Mouse (Mus musculus) adrenal gland, postnatal 10 days (tissue): ENCODE data around the gene Prlhr. TPM values are rescaled to one million over a fixed set of nuclear protein-coding genes. Genes with fewer than 3 reads are reported as not detected.

ENCODE experiments used
- DNase-seq: peaks from one replicate; pipeline ENCODE4 v3.0.0; 2021; ENCODE audit warnings: mixed read lengths
- total RNA-seq, 2 experiments: library from RNA; stranded (reverse); gene quantifications; 2 replicates each; pipeline ENCODE4 v1.2.3; 2021

Gene Prlhr
- total RNA-seq, 2 experiments from 2014 or later, result 1.0 to 2.7 TPM

DNA sequence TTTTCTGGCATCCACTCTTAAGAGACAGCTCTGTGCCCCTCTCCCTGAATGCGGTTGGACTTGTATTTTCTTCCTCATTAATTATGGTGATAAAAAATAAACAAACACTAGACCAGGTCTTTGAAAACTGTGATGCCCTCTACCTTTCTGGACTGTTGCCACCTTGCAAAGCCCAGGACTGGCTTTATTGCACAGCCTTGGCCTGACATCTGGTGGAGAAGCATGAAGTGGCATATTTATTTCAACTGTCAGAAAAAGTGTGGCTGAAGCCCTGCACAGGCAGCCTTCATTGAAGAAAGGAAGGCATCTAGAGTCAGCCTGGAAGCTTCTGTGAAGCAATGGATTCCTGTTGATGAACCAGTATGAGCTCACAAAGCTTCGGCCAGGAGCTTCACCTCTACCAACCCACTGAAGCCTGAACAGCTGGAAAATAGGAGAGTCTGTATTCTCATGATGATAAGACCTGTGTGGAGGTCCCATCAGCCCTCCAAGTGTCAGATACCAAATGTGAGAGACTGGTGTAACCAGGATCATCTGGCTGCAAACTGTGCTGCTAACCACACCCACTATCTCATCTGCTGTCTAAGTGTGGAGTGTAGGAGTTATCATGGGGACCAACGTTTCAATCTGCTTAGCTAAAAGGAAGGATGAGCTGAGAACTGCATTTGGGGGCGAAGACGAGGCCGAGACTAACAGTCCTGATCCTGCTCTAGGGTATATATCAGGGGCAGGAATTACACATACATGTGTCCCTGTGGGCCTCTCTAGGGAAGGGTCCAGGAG is 35.6 kb downstream of the Prlhr start:
- DNase-seq, result no peak

DNA sequence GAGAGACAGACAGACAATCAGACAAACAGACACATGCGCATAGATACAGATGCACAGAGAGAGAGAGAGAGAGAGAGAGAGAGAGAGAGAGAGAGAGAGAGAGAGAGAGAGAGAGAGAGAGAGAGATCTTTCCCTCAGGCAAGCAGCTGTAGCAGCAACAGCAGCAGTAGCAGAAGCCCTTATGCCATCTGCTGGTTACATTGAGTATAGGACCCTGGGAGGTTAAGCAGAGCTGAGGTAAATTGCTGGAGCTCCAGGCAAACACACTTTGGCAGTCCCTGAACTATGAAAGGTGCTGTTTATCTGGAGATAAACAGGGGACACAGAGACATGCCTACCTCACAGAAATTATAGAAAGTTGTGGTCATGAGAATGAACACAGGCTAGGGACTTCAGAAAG is 50.5 kb downstream of the Prlhr start:
- peak; percentile 22 for DNase-seq

Other genes with a start within 250 kb of the Prlhr start
- gene Fam204a, start 241.6 kb downstream of the Prlhr start, total RNA-seq, result 10 to 100 TPM; 31.3 to 40.2 TPM
- 10 to 100 TPM; 36.6 to 42.0 TPM for gene Cacul1, start 112.7 kb upstream of the Prlhr start, total RNA-seq